Comparison of ENCODE assay signal across 12 mouse cellular contexts in genomic region chr4:145035450-145035849, GRCm38 (mm10).
DNase-seq lines count a peak whose midpoint lies in the region; ATAC-seq and TF ChIP-seq lines count a peak whose summit lies in the region.
"Had no signal": no experiment of that assay in that cellular context is flagged by ENCODE, and none has a peak within 500 bp of the region (broad histone marks: within the 10 kb centered on the region; RNA-seq: fewer than 3 reads in every experiment).

No protein-coding gene starts in this region.

- peak overlapping the region; percentile 75 for H3K27ac ChIP-seq in gastrocnemius, adult 2 months
- peak overlapping the region; percentile 59; the same call in 1 of the 2 replicates for H3K27ac ChIP-seq in lung, embryonic 14.5 days (ENCODE audit: low read depth)
- 0 out of 2 replicates have a peak overlapping the region, but pooled peaks have one; percentile 38 for H3K27ac ChIP-seq in limb, embryonic 15.5 days
- H3K27ac ChIP-seq in stomach, embryonic 14.5 days (ENCODE audit: low read length), result peak overlapping the region; percentile 48; the same call in 1 of the 2 replicates
- H3K27ac ChIP-seq: forebrain, embryonic 13.5 days; hindbrain, embryonic 13.5 days had no signal

- H3K36me3 ChIP-seq in lung, embryonic 14.5 days (ENCODE audit: insufficient read depth), result peaks cover 10% of the 10 kb centered on the region
- peaks cover 12% of the 10 kb centered on the region; the same call in 1 of the 2 replicates for H3K36me3 ChIP-seq in limb, embryonic 15.5 days
- H3K36me3 ChIP-seq in stomach, embryonic 14.5 days (ENCODE audit: control insufficient read depth, insufficient read depth, low read length), result no peaks in the 10 kb centered on the region

- 47% methylated on average over 3 of the region's 3 CpGs for WGBS in lung, embryonic 14.5 days
- 73% methylated on average over 3 of the region's 3 CpGs for WGBS in lung, adult 2 months
- 73% methylated on average over 3 of the region's 3 CpGs for WGBS in limb, embryonic 15.5 days
- WGBS in stomach, embryonic 14.5 days, result 53% methylated on average over 3 of the region's 3 CpGs

- TF ChIP-seq POLR2A in lung, adult 2 months (IDR thresholded peaks at IDR 0.05; ENCODE audit: borderline replicate concordance, extremely low read depth, low read depth, low read length), result no peak

- no peak for ATAC-seq in lung, embryonic 14.5 days (ENCODE audit: insufficient read depth)
- ATAC-seq in limb, embryonic 15.5 days (ENCODE audit: insufficient number of reproducible peaks, low FRiP score, low TSS enrichment, low read depth), result no peak
- ATAC-seq in stomach, embryonic 14.5 days (ENCODE audit: insufficient number of reproducible peaks, insufficient read depth, low FRiP score, low read depth), result no peak
- ATAC-seq: forebrain, embryonic 13.5 days had no signal

- no peaks in the 10 kb centered on the region for H3K27me3 ChIP-seq in lung, embryonic 14.5 days (ENCODE audit: insufficient read depth, low read length)
- H3K27me3 ChIP-seq in limb, embryonic 15.5 days, result no peaks in the 10 kb centered on the region
- H3K27me3 ChIP-seq in stomach, embryonic 14.5 days (ENCODE audit: control insufficient read depth, insufficient read depth, low read length), result no peaks in the 10 kb centered on the region
- H3K27me3 ChIP-seq: forebrain, embryonic 13.5 days; hindbrain, embryonic 13.5 days had no signal

- H3K4me2 ChIP-seq in lung, embryonic 14.5 days, result no peak overlapping the region
- H3K4me2 ChIP-seq in limb, embryonic 15.5 days, result no peak overlapping the region
- H3K4me2 ChIP-seq in stomach, embryonic 14.5 days (replicated peaks; ENCODE audit: low read depth, low read length), result no peak overlapping the region
- H3K4me2 ChIP-seq: forebrain, embryonic 13.5 days; hindbrain, embryonic 13.5 days had no signal

- H3K4me3 ChIP-seq in gastrocnemius, adult 2 months, result no peak overlapping the region
- H3K4me3 ChIP-seq in lung, embryonic 14.5 days (ENCODE audit: low read depth, low read length), result no peak overlapping the region
- no peak overlapping the region for H3K4me3 ChIP-seq in lung, adult 2 months (replicated peaks; ENCODE audit: extremely low read depth, low read depth, low read length)
- H3K4me3 ChIP-seq in limb, embryonic 15.5 days, result no peak overlapping the region
- H3K4me3 ChIP-seq in stomach, embryonic 14.5 days (ENCODE audit: low read depth, low read length), result no peak overlapping the region
- H3K4me3 ChIP-seq: forebrain, embryonic 13.5 days; hindbrain, embryonic 13.5 days; myocyte had no signal

- intact Hi-C loops in gastrocnemius, adult 2 months (cut with DNase I), result no loop called here

- peaks cover 29% of the 10 kb centered on the region for H3K4me1 ChIP-seq in lung, embryonic 14.5 days (ENCODE audit: insufficient read depth)
- peaks cover 24% of the 10 kb centered on the region for H3K4me1 ChIP-seq in lung, adult 2 months (ENCODE audit: control insufficient read depth, insufficient read depth, low read length)
- H3K4me1 ChIP-seq in limb, embryonic 15.5 days, result peaks cover 16% of the 10 kb centered on the region
- H3K4me1 ChIP-seq in stomach, embryonic 14.5 days (ENCODE audit: control insufficient read depth, insufficient read depth, low read length), result peaks cover 37% of the 10 kb centered on the region

- H3K9ac ChIP-seq in lung, embryonic 14.5 days, result no peak overlapping the region
- H3K9ac ChIP-seq in limb, embryonic 15.5 days, result no peak overlapping the region
- H3K9ac ChIP-seq in stomach, embryonic 14.5 days (replicated peaks; ENCODE audit: low read depth, low read length), result no peak overlapping the region
- H3K9ac ChIP-seq: forebrain, embryonic 13.5 days; hindbrain, embryonic 13.5 days had no signal

- TF ChIP-seq CTCF in gastrocnemius, adult 2 months (IDR thresholded peaks at IDR 0.05), result no peak
- no peak for TF ChIP-seq CTCF in lung, embryonic 14.5 days (IDR thresholded peaks at IDR 0.05; ENCODE audit: low read depth)
- no peak for TF ChIP-seq CTCF in lung, adult 2 months (IDR thresholded peaks at IDR 0.05; ENCODE audit: insufficient read depth, low read length)

- no peaks in the 10 kb centered on the region for H3K9me3 ChIP-seq in lung, embryonic 14.5 days (ENCODE audit: low read depth, low read length)
- no peaks in the 10 kb centered on the region for H3K9me3 ChIP-seq in limb, embryonic 15.5 days
- no peaks in the 10 kb centered on the region for H3K9me3 ChIP-seq in stomach, embryonic 14.5 days (ENCODE audit: control insufficient read depth, low read depth, low read length)
- H3K9me3 ChIP-seq: forebrain, embryonic 13.5 days; hindbrain, embryonic 13.5 days had no signal

- DNase-seq in gastrocnemius, adult 2 months, result no peak
- no peak for DNase-seq in gastrocnemius, postnatal 4 days (ENCODE audit: low spot score in 2 of 2)
- no peak for DNase-seq in lung, embryonic 14.5 days
- DNase-seq in lung, adult 2 months, result no peak
- no peak for DNase-seq in adrenal gland, adult 18-20 months (ENCODE audit: low spot score in 2 of 2)
- DNase-seq in lung, adult 18-20 months, result no peak
- DNase-seq: gastrocnemius, postnatal 36 days had no signal
